Mouse (Mus musculus): ENCODE measurements around the gene Ocln. TPM values are rescaled to one million over a fixed set of nuclear protein-coding genes. Genes with fewer than 3 reads are reported as not detected.
A peak's percentile ranks its signal among the peaks of the same experiment; 100 is the strongest.
"Not testable (repeated sequence)": the region's sequence is repeated elsewhere in the genome, so short reads cannot be mapped to it uniquely, and the experiment has no call there.

The Ocln gene
- polyA plus RNA-seq, 1 experiment: 21.3 TPM

GRCm38 (mm10) chr13:100511146-100511859 lies 41.2 kb downstream of the Ocln start:
- Histone ChIP-seq H3K4me1 (ENCODE audit: control insufficient read depth, insufficient read depth, low read length) (peaks cover 5% of the 10 kb centered on the region; the same call in 1 of the 2 replicates), H3K4me3 (replicated peaks; ENCODE audit: extremely low read depth, low read depth, low read length) (no peak overlapping the region)
- DNase-seq: peak; percentile 60
- TF ChIP-seq POLR2A (IDR thresholded peaks at IDR 0.05; ENCODE audit: borderline replicate concordance, extremely low read depth, low read depth, low read length): no peak
- TF ChIP-seq CTCF (IDR thresholded peaks at IDR 0.05; ENCODE audit: insufficient read depth, low read length): no peak
- WGBS: 49% methylated on average over 7 of the region's 7 CpGs

GRCm38 (mm10) chr13:100499625-100500024 lies 52.9 kb downstream of the Ocln start:
- DNase-seq; H3K4me1 ChIP-seq (ENCODE audit: control insufficient read depth, insufficient read depth, low read length); H3K4me3 ChIP-seq (replicated peaks; ENCODE audit: extremely low read depth, low read depth, low read length): not testable (repeated sequence)

- DNase-seq: no peak
- 45% methylated on average over 4 of the region's 4 CpGs for WGBS
- Histone ChIP-seq H3K4me3 (replicated peaks; ENCODE audit: extremely low read depth, low read depth, low read length) (no peak overlapping the region), H3K4me1 (ENCODE audit: control insufficient read depth, insufficient read depth, low read length) (no peaks in the 10 kb centered on the region; the same call in 1 of the 2 replicates)
- TF ChIP-seq POLR2A (IDR thresholded peaks at IDR 0.05; ENCODE audit: borderline replicate concordance, extremely low read depth, low read depth, low read length): 0 out of 2 replicates have a peak, but pooled peaks have one; percentile 12
- no peak for TF ChIP-seq CTCF (IDR thresholded peaks at IDR 0.05; ENCODE audit: insufficient read depth, low read length)
Observed at GRCm38 (mm10) chr13:100495337-100495736, 57.2 kb downstream of the Ocln start.

GRCm38 (mm10) chr13:100494370-100494769 lies 58.1 kb downstream of the Ocln start:
- not testable (repeated sequence) for H3K4me1 ChIP-seq (ENCODE audit: control insufficient read depth, insufficient read depth, low read length); H3K4me3 ChIP-seq (replicated peaks; ENCODE audit: extremely low read depth, low read depth, low read length); DNase-seq
- 72% methylated on average over 8 of the region's 8 CpGs for WGBS
- 0 out of 2 replicates have a peak, but pooled peaks have one; percentile 0 for TF ChIP-seq CTCF (IDR thresholded peaks at IDR 0.05; ENCODE audit: insufficient read depth, low read length)

GRCm38 (mm10) chr13:100493313-100493712 lies 59.2 kb downstream of the Ocln start:
- 46% methylated on average over 8 of the region's 8 CpGs for WGBS
- Histone ChIP-seq H3K4me3 (replicated peaks; ENCODE audit: extremely low read depth, low read depth, low read length) (no peak overlapping the region), H3K4me1 (ENCODE audit: control insufficient read depth, insufficient read depth, low read length) (no peaks in the 10 kb centered on the region; the same call in 1 of the 2 replicates)
- TF ChIP-seq POLR2A (IDR thresholded peaks at IDR 0.05; ENCODE audit: borderline replicate concordance, extremely low read depth, low read depth, low read length): no peak
- TF ChIP-seq CTCF (IDR thresholded peaks at IDR 0.05; ENCODE audit: insufficient read depth, low read length): no peak
- no peak for DNase-seq

- TF ChIP-seq CTCF (IDR thresholded peaks at IDR 0.05; ENCODE audit: insufficient read depth, low read length) (peak; percentile 88), POLR2A (IDR thresholded peaks at IDR 0.05; ENCODE audit: borderline replicate concordance, extremely low read depth, low read depth, low read length) (no peak)
- DNase-seq: peak; percentile 90
- under 1% methylated on average over 51 of the region's 51 CpGs for WGBS
- peak within 1 kb of the TSS; percentile 90 for H3K4me3 ChIP-seq (replicated peaks; ENCODE audit: extremely low read depth, low read depth, low read length)
- H3K4me1 ChIP-seq (ENCODE audit: control insufficient read depth, insufficient read depth, low read length): no peaks in the 10 kb centered on the region; the same call in 1 of the 2 replicates
Observed at GRCm38 (mm10) chr13:100492061-100492787, 60.3 kb downstream of the Ocln start, which contains the start of gene Gtf2h2. Gene Gtf2h2 (minus strand): TSS chr13:100492579.

- TF ChIP-seq CTCF (IDR thresholded peaks at IDR 0.05; ENCODE audit: insufficient read depth, low read length) (no peak), POLR2A (IDR thresholded peaks at IDR 0.05; ENCODE audit: borderline replicate concordance, extremely low read depth, low read depth, low read length) (no peak)
- H3K4me1 ChIP-seq (ENCODE audit: control insufficient read depth, insufficient read depth, low read length): no peaks in the 10 kb centered on the region; the same call in 1 of the 2 replicates
- DNase-seq: no peak
- peak overlapping the region; percentile 90 for H3K4me3 ChIP-seq (replicated peaks; ENCODE audit: extremely low read depth, low read depth, low read length)
- 13% methylated on average over 6 of the region's 6 CpGs for WGBS
Observed at GRCm38 (mm10) chr13:100491623-100492022, 60.9 kb downstream of the Ocln start.

GRCm38 (mm10) chr13:100490424-100490823 lies 62.1 kb downstream of the Ocln start:
- no peak for DNase-seq
- H3K4me1 ChIP-seq (ENCODE audit: control insufficient read depth, insufficient read depth, low read length): no peaks in the 10 kb centered on the region; the same call in 1 of the 2 replicates
- 79% methylated on average over 5 of the region's 5 CpGs for WGBS
- TF ChIP-seq CTCF (IDR thresholded peaks at IDR 0.05; ENCODE audit: insufficient read depth, low read length) (no peak), POLR2A (IDR thresholded peaks at IDR 0.05; ENCODE audit: borderline replicate concordance, extremely low read depth, low read depth, low read length) (no peak)
- H3K4me3 ChIP-seq (replicated peaks; ENCODE audit: extremely low read depth, low read depth, low read length): no peak overlapping the region

- H3K4me1 ChIP-seq (ENCODE audit: control insufficient read depth, insufficient read depth, low read length): no peaks in the 10 kb centered on the region
- no peak overlapping the region for H3K4me3 ChIP-seq (replicated peaks; ENCODE audit: extremely low read depth, low read depth, low read length)
- WGBS: 73% methylated on average over 7 of the region's 7 CpGs
- no peak for DNase-seq
- no peak for TF ChIP-seq POLR2A (IDR thresholded peaks at IDR 0.05; ENCODE audit: borderline replicate concordance, extremely low read depth, low read depth, low read length)
- TF ChIP-seq CTCF (IDR thresholded peaks at IDR 0.05; ENCODE audit: insufficient read depth, low read length): no peak
Observed at GRCm38 (mm10) chr13:100483610-100484009, 68.9 kb downstream of the Ocln start.

Measured in lung, adult 2 months (tissue).